Mouse (Mus musculus) stomach, embryonic 16.5 days (tissue): Measurements from ENCODE around the gene Cd302. TPM values are rescaled to one million over a fixed set of nuclear protein-coding genes. Genes with fewer than 3 reads are reported as not detected.

Experiments
- ATAC-seq: fragments of 200-750 bp; cut with Nextera tagmentation; 2 replicates; pipeline ENCODE4 v1.8.0; 2017; ENCODE audit warnings: moderate number of reproducible peaks, moderate TSS enrichment; ENCODE audit not compliant: insufficient read depth, low FRiP score
- H3K27ac ChIP-seq: fragments of 300-500 bp; sonication (generic); 2 replicates; pipeline ENCODE4 v1.5.1; 2014; ENCODE audit warnings: low read length
- H3K27me3 ChIP-seq: fragments of 300-500 bp; sonication (generic); 2 replicates; pipeline ENCODE4 v1.6.1; 2014; ENCODE audit warnings: low read length, control low read depth, mixed read lengths; ENCODE audit not compliant: control insufficient read depth, insufficient read depth
- H3K36me3 ChIP-seq: fragments of 300-500 bp; sonication (generic); 2 replicates; pipeline ENCODE4 v1.6.1; 2014; ENCODE audit warnings: low read length; ENCODE audit not compliant: control insufficient read depth, insufficient read depth
- H3K4me1 ChIP-seq: fragments of 300-500 bp; sonication (generic); 2 replicates; pipeline ENCODE4 v1.6.1; 2014; ENCODE audit warnings: low read length, control low read depth, mixed read lengths; ENCODE audit not compliant: control insufficient read depth, insufficient read depth
- H3K4me2 ChIP-seq: fragments of 300-500 bp; sonication (generic); 2 replicates; pipeline ENCODE4 v1.6.1; 2014; ENCODE audit warnings: low read depth, low read length, mixed read lengths
- H3K4me3 ChIP-seq: fragments of 300-500 bp; sonication (generic); replicated peaks from 2 replicates; pipeline ENCODE4 v1.5.1; 2014; ENCODE audit warnings: mild to moderate bottlenecking, low read length
- H3K9ac ChIP-seq: fragments of 300-500 bp; sonication (generic); 2 replicates; pipeline ENCODE4 v1.6.1; 2014; ENCODE audit warnings: low read length
- H3K9me3 ChIP-seq: fragments of 300-500 bp; sonication (generic); replicated peaks from 2 replicates; pipeline ENCODE4 v1.6.1; 2016; ENCODE audit warnings: low read length, control low read depth; ENCODE audit not compliant: control insufficient read depth
- WGBS: fragments of 180-500 bp; shearing (Covaris S2); extraction: QIAGEN DNeasy Blood & Tissue Kit; methylation state at CpG from one replicate; pipeline ENCODE4 v1.1.7; 2014; 5-methylcytosine and 5-hydroxymethylcytosine counted together
- polyA plus RNA-seq: library from polyadenylated mRNA; unstranded; fragments of >200 nt; fragmentation: Nextera tagmentation; extraction: Ambion mirVana; gene quantifications from 2 replicates; pipeline ENCODE4 v1.2.1, GENCODE M21; 2015

The Cd302 gene
- polyA plus RNA-seq, 1 experiment from 2014 or later: 39.5 TPM

- under 1% methylated on average over 70 of the region's 109 CpGs for WGBS
- H3K9me3 ChIP-seq: no peaks in the 10 kb centered on the region
- peak within 1 kb of the TSS; percentile 99 for H3K9ac ChIP-seq
- H3K4me2 ChIP-seq: peak within 1 kb of the TSS; percentile 94
- H3K4me3 ChIP-seq: peak within 1 kb of the TSS; percentile 91
- peak; percentile 95 for ATAC-seq
- H3K27ac ChIP-seq: peak within 1 kb of the TSS; percentile 90
- H3K4me1 ChIP-seq: peaks cover 32% of the 10 kb centered on the region
- H3K27me3 ChIP-seq: no peaks in the 10 kb centered on the region
- H3K36me3 ChIP-seq: 0 out of 2 replicates have a peak, but pooled peaks cover 3% of the 10 kb centered on the region
These were observed 74.3 kb downstream of the Cd302 start, which contains the start of the genes Baz2b and March7 for GRCm38 (mm10) chr2:60209703-60210651. Gene Baz2b (minus strand): TSS chr2:60209839. Gene March7 (plus strand): TSS chr2:60209887.

GRCm38 (mm10) chr2:60209122-60209611 lies 75.1 kb downstream of the Cd302 start:
- Histone ChIP-seq H3K36me3 (0 out of 2 replicates have a peak, but pooled peaks cover 3% of the 10 kb centered on the region), H3K9me3 (no peaks in the 10 kb centered on the region), H3K4me1 (peaks cover 30% of the 10 kb centered on the region), H3K27ac (peak overlapping the region; percentile 90), H3K27me3 (no peaks in the 10 kb centered on the region), H3K4me2 (peak overlapping the region; percentile 70), H3K9ac (peak overlapping the region; percentile 99), H3K4me3 (peak overlapping the region; percentile 91)
- ATAC-seq: 0 out of 2 replicates have a peak, but pooled peaks have one; percentile 39
- under 1% methylated on average over 23 of the region's 35 CpGs for WGBS

- Histone ChIP-seq H3K9ac (no peak overlapping the region), H3K9me3 (no peaks in the 10 kb centered on the region), H3K27ac (no peak overlapping the region), H3K4me2 (no peak overlapping the region), H3K27me3 (no peaks in the 10 kb centered on the region), H3K36me3 (no peaks in the 10 kb centered on the region), H3K4me3 (no peak overlapping the region), H3K4me1 (peaks cover 7% of the 10 kb centered on the region)
- WGBS: 78% methylated on average over 6 of the region's 6 CpGs
- ATAC-seq: no peak
These were observed 78.5 kb downstream of the Cd302 start for GRCm38 (mm10) chr2:60205795-60206194.

DNA sequence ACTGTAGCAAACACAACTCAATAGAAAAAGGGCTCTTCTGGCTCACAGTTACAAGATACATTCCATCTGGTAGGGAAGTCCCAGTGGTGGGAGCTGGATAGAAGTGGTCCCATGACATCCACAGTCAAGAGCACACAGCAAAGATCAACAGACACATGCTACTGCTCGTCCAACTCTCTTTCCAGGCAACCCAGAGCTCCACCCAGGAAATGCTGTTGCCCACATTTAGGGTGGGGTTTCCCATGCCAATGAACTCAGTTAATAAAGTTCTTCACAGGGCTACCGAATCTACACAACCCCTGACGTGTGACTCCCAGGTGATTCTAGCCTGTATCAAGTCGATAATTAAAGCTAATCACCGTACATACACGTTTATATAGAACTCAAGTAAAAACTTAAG lies 80.1 kb downstream of the Cd302 start:
- Histone ChIP-seq H3K9ac (no peak overlapping the region), H3K9me3 (no peaks in the 10 kb centered on the region), H3K27ac (no peak overlapping the region), H3K27me3 (no peaks in the 10 kb centered on the region), H3K36me3 (no peaks in the 10 kb centered on the region), H3K4me2 (no peak overlapping the region), H3K4me3 (no peak overlapping the region), H3K4me1 (peaks cover 5% of the 10 kb centered on the region; the same call in 1 of the 2 replicates)
- no peak for ATAC-seq
- WGBS: 80% methylated on average over 6 of the region's 6 CpGs

GRCm38 (mm10) chr2:60203733-60204132 lies 80.6 kb downstream of the Cd302 start:
- Histone ChIP-seq H3K36me3 (no peaks in the 10 kb centered on the region), H3K4me1 (peaks cover 5% of the 10 kb centered on the region; the same call in 1 of the 2 replicates), H3K27me3 (no peaks in the 10 kb centered on the region), H3K9me3 (no peaks in the 10 kb centered on the region), H3K9ac (no peak overlapping the region), H3K4me3 (no peak overlapping the region), H3K4me2 (no peak overlapping the region), H3K27ac (no peak overlapping the region)
- WGBS: 88% methylated on average over 4 of the region's 4 CpGs
- ATAC-seq: no peak

DNA sequence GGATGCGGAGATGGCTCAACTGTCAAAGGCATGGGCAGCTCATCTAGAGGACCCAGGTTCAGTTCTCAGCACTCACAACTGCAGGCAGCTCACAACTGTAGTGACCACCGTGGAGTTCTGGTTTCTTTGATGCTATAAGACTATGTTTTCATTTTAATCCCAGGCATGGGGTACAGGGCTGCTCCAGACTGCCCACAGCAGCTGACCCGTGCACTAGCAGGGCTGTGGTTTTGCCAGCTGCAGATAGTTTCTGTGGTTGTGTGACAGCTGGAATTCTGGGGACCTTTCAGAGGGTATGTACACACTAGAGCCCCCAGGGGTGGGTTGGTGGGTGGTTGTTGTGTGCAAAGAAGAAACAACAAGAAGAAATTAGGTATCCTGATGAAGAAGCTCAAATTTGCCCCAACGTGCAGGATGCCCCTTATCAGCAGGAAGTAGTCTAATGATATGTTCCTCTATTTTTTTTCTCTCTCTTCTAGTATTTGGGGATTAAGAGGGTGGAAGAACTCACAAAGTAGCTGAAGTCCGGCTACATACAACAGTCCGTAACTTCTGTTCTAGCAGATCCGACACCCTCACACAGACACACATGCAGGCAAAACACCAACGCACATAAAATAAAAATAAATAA lies 81.3 kb downstream of the Cd302 start:
- no peak for ATAC-seq
- H3K27ac ChIP-seq: no peak overlapping the region
- no peaks in the 10 kb centered on the region for H3K36me3 ChIP-seq
- H3K4me2 ChIP-seq: no peak overlapping the region
- no peak overlapping the region for H3K9ac ChIP-seq
- no peak overlapping the region for H3K4me3 ChIP-seq
- peaks cover 4% of the 10 kb centered on the region; the same call in 1 of the 2 replicates for H3K4me1 ChIP-seq
- no peaks in the 10 kb centered on the region for H3K27me3 ChIP-seq
- no peaks in the 10 kb centered on the region for H3K9me3 ChIP-seq
- 83% methylated on average over 8 of the region's 8 CpGs for WGBS

Other genes starting within 250 kb of the Cd302 start
- 41.5 and 49.2 TPM in 2 replicates for gene Baz2b, start 74.6 kb downstream of the Cd302 start, polyA plus RNA-seq
- 68.9 and 69.7 TPM in 2 replicates for gene March7, start 74.6 kb downstream of the Cd302 start, polyA plus RNA-seq
- 0.86 and 1.0 TPM in 2 replicates for gene Ly75, start 98.8 kb upstream of the Cd302 start, polyA plus RNA-seq